Mouse (Mus musculus) kidney, embryonic 14.5 days (tissue): ENCODE measurements at regions not wholly inside any gene's neighbourhood (a gene's known extent, or its start where the extent isn't known, plus 50 kb on each side); places are given as distances from the start of the nearest gene placed in this dataset.

ENCODE experiments used
- ATAC-seq: fragments of 200-750 bp; cut with Nextera tagmentation; 2 replicates; pipeline ENCODE4 v1.8.0; 2017; ENCODE audit warnings: moderate number of reproducible peaks, mild to moderate bottlenecking, moderate TSS enrichment, moderate library complexity; ENCODE audit not compliant: low FRiP score, low TSS enrichment
- H3K27ac ChIP-seq: fragments of 300-500 bp; sonication (generic); 2 replicates; pipeline ENCODE4 v1.5.1; 2014; ENCODE audit warnings: low read depth, mild to moderate bottlenecking, low read length, moderate library complexity, mixed read lengths
- H3K27me3 ChIP-seq: fragments of 300-500 bp; sonication (generic); 2 replicates; pipeline ENCODE4 v1.6.1; 2014; ENCODE audit warnings: mild to moderate bottlenecking, low read length; ENCODE audit not compliant: control insufficient read depth, insufficient read depth
- H3K36me3 ChIP-seq: fragments of 300-500 bp; sonication (generic); 2 replicates; pipeline ENCODE4 v1.6.1; 2014; ENCODE audit warnings: low read length, mixed read lengths; ENCODE audit not compliant: control insufficient read depth, insufficient read depth
- H3K4me1 ChIP-seq: fragments of 300-500 bp; sonication (generic); 2 replicates; pipeline ENCODE4 v1.6.1; 2014; ENCODE audit warnings: low read length, mixed read lengths; ENCODE audit not compliant: control insufficient read depth, insufficient read depth
- H3K4me2 ChIP-seq: fragments of 300-500 bp; sonication (generic); replicated peaks from 2 replicates; pipeline ENCODE4 v1.6.1; 2014; ENCODE audit warnings: low read depth, mild to moderate bottlenecking, low read length
- H3K4me3 ChIP-seq: fragments of 300-500 bp; sonication (generic); 2 replicates; pipeline ENCODE4 v1.5.1; 2014; ENCODE audit warnings: mild to moderate bottlenecking, low read length
- H3K9ac ChIP-seq: fragments of 300-500 bp; sonication (generic); 2 replicates; pipeline ENCODE4 v1.6.1; 2014; ENCODE audit warnings: low read depth, mild to moderate bottlenecking, low read length, moderate library complexity
- H3K9me3 ChIP-seq: fragments of 300-500 bp; sonication (generic); 2 replicates; pipeline ENCODE4 v1.6.1; 2016; ENCODE audit warnings: low read length; ENCODE audit not compliant: control insufficient read depth
- WGBS: fragments of 180-500 bp; shearing (Covaris S2); extraction: QIAGEN DNeasy Blood & Tissue Kit; methylation state at CpG from one replicate; pipeline ENCODE4 v1.1.7; 2014; 5-methylcytosine and 5-hydroxymethylcytosine counted together

DNA sequence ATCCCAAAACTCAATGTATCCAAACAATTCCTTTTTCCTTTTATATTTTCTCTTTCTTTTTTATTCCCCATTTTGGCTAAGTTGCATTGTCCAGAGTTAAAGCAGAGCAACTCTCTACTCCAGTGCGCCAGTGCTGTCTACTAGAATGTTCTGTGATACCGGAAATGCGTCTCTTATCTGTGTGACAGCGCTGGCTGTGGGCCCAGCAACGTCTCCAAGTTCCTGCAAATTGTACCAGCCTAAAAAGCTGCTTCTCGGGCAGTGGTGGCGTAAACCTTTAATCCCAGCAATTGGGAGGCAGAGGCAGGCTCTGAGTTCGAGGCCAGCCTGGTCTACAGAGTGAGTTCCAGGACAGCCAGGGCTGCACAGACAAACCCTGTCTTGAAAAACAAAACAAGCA is 59.4 kb downstream of the Cox18 start:
- Histone ChIP-seq H3K4me2 (no peak overlapping the region), H3K9ac (no peak overlapping the region), H3K9me3 (no peaks in the 10 kb centered on the region), H3K4me1 (no peaks in the 10 kb centered on the region), H3K27ac (no peak overlapping the region), H3K4me3 (no peak overlapping the region), H3K27me3 (no peaks in the 10 kb centered on the region), H3K36me3 (no peaks in the 10 kb centered on the region)
- no peak for ATAC-seq
- 79% methylated on average over 8 of the region's 8 CpGs for WGBS

DNA sequence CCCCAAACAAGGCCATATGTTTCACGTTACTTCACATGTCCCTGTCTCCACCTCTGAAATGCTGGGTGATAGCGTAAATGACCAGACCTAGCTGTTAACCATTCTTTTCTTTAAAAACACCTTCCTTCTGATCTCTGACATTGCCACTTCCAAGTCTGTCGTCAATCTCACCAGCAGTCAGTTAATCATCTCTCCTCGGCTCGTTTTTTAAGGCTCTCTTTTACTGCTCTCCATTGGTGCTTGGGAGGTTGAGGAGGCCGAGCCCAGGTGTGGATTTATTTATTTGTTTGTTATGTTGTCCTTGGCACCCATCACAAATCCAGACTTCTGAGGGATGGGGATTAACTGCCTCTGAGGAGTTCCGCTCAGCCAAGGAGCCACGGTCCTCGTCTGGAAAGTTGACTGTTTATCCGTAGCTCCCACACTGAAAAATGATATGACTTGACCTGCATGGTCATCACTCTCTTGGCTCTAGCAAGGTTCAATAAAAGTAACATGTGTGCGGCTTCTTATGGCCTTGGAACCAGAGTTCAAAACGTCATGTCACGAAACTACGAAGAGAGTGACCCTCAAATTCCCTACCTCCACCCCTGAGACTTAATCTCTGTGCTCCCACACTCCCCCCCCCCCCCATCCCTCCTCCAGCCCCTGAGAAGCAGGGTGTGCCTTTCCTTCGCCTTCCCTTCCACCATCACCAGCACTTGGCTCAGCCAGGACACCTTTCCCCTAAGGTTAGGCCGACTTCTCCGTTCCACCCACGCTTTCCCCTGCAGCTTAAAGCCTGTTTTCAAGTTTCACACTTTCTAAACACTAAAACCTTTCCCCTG is 60.6 kb downstream of the Cox18 start:
- peak; percentile 82 for ATAC-seq
- H3K36me3 ChIP-seq: no peaks in the 10 kb centered on the region

DNA sequence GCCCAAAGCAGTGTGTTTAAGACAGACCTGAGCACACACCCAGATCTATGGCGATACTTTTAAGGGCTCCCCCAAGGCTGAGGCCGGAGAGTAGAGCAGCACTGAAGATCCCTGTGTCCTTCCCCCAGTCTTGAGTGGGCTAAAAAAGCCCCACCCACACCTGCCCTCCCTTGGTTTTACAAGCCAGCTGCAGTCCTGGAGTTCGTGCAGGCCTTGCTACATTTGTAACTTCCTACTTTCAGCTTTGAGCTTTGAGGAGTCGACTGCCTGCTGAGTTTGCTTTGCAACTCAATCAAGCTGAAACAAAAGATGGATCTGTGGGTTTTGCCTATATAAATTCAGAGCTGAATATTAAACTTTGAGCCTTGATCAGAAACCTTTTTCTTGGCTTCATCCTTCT is 63.5 kb downstream of the Cox18 start:
- Histone ChIP-seq H3K27ac (no peak overlapping the region), H3K4me3 (no peak overlapping the region), H3K36me3 (no peaks in the 10 kb centered on the region), H3K4me1 (no peaks in the 10 kb centered on the region), H3K9ac (no peak overlapping the region), H3K27me3 (no peaks in the 10 kb centered on the region), H3K4me2 (no peak overlapping the region), H3K9me3 (no peaks in the 10 kb centered on the region)
- ATAC-seq: no peak
- 61% methylated on average over 4 of the region's 4 CpGs for WGBS

More for the DNA sequence above, 60.6 kb downstream of the Cox18 start:
- no peak overlapping the region for H3K4me3 ChIP-seq
- no peak overlapping the region for H3K27ac ChIP-seq
- no peaks in the 10 kb centered on the region for H3K4me1 ChIP-seq
- H3K27me3 ChIP-seq: no peaks in the 10 kb centered on the region
- WGBS: 21% methylated on average over 18 of the region's 18 CpGs
- no peaks in the 10 kb centered on the region for H3K9me3 ChIP-seq
- no peak overlapping the region for H3K4me2 ChIP-seq
- H3K9ac ChIP-seq: no peak overlapping the region

DNA sequence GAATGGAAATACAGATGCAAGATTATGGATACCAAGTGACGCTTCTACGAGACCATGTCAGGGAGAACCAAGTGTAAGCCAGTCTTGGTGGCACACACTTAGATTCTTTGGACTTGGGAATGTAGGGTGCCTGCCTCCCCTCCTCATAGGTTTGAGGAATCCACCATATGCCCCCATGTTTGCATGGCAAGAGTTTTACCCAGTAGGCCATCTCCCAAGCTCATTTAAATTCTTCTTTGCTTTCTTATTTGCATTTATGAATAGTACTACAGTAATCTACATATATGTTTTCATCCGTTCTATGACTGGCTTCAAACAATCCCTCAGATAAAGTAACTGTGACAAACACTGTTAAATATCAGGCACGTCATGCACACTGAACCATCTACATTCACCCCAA is 67.3 kb downstream of the Cox18 start:
- no peak overlapping the region for H3K27ac ChIP-seq
- 94% methylated on average over 4 of the region's 4 CpGs for WGBS
- no peak for ATAC-seq
- no peaks in the 10 kb centered on the region for H3K9me3 ChIP-seq
- no peak overlapping the region for H3K9ac ChIP-seq
- H3K36me3 ChIP-seq: no peaks in the 10 kb centered on the region
- H3K4me3 ChIP-seq: no peak overlapping the region
- no peak overlapping the region for H3K4me2 ChIP-seq
- no peaks in the 10 kb centered on the region for H3K27me3 ChIP-seq
- H3K4me1 ChIP-seq: no peaks in the 10 kb centered on the region

DNA sequence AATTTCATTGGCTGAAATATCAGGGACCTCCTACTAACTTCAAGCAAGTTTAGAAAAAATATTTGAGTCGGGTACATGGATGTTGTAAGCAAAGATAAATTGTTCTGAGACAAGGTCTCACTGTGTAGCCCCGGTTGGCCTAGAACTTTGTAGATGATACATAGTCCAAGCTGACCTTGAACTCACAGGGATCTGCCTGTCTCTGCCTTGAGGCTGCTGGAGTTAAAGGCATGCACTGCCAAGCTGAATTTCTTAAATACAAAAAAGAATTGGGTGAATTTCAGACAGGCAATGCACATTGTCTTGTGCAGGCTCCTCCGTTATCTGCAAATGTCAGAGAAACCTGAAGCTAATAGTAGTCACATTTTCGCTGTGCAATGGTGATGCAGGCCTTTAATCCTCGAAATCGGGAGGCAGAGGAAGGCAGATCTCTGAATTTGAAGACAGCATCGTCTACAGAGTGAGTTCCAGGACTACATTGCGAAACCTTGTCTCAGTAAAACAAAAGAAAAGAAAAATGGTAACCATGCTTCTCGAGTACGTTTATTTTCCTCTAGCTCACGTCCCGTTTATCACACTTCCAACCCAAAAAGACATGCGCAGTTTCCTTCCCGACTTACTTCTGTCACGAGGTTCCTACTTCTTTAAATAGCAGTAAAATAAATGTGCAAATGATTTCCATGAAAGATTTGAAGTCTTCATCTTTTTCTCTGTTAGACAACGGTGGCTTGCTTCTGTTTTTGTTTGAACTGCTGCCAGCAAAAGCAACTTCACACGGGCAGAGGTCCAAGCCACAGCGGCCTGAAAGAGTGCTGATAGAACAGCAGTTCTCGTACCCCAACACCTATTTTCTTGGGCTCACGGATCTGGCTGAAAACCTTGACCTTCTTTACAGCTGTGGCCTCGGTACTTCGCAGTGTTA is 73.9 kb downstream of the Cox18 start:
- no peaks in the 10 kb centered on the region for H3K4me1 ChIP-seq
- H3K27me3 ChIP-seq: no peaks in the 10 kb centered on the region
- WGBS: 64% methylated on average over 22 of the region's 22 CpGs
- H3K9ac ChIP-seq: no peak overlapping the region
- H3K4me2 ChIP-seq: no peak overlapping the region
- H3K9me3 ChIP-seq: no peaks in the 10 kb centered on the region
- no peak overlapping the region for H3K27ac ChIP-seq
- ATAC-seq: peak; percentile 64; the same call in 1 of the 2 replicates
- H3K4me3 ChIP-seq: no peak overlapping the region
- no peaks in the 10 kb centered on the region for H3K36me3 ChIP-seq

DNA sequence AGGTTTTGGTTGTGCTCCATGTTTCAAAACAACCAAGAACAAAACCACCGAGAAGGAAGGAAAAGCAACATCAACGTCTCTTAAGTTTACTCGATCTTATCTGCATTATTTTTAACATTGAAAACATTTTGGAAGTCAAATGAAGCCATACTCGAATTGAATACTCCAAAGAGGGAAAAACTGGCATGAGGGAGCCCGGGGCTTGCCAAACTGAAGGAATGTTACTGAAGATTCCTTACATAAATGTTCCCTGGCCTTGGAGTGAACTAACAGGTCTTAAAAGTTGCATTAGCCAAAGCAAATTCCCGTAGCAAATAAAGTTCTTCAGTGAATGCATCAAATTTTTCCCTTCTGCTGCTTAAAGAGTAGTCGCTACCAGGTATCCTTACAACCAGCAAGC is 87.8 kb downstream of the Cox18 start:
- WGBS: 87% methylated on average over 7 of the region's 7 CpGs
- no peak overlapping the region for H3K27ac ChIP-seq
- H3K9me3 ChIP-seq: no peaks in the 10 kb centered on the region
- no peak overlapping the region for H3K9ac ChIP-seq
- no peak overlapping the region for H3K4me2 ChIP-seq
- no peaks in the 10 kb centered on the region for H3K36me3 ChIP-seq
- ATAC-seq: no peak
- no peaks in the 10 kb centered on the region for H3K27me3 ChIP-seq
- no peaks in the 10 kb centered on the region for H3K4me1 ChIP-seq
- H3K4me3 ChIP-seq: no peak overlapping the region

DNA sequence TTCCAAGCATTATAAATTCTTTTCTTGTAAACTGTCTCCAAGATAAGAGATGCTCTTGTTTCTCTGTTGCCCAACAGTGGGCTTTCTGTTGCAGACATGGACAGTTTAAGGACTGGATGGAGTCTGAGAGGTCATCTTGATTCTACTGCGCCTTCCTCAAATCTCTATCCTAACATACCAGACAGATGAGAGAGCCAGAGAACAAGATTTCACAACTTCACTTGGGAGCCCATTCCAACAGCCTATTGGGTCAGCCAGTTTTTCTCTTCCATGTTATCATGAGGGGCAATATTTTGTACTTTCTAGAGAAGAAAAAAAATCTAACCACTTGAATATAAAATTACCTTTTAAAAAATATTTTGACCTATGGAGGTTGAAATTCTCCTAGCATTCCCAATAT is 116.8 kb downstream of the Cox18 start:
- Histone ChIP-seq H3K4me1 (no peaks in the 10 kb centered on the region), H3K9ac (no peak overlapping the region), H3K4me3 (no peak overlapping the region), H3K36me3 (no peaks in the 10 kb centered on the region), H3K9me3 (no peaks in the 10 kb centered on the region), H3K27me3 (no peaks in the 10 kb centered on the region), H3K4me2 (no peak overlapping the region), H3K27ac (no peak overlapping the region)
- ATAC-seq: no peak
- WGBS: 100% methylated on average over 1 of the region's 1 CpGs

DNA sequence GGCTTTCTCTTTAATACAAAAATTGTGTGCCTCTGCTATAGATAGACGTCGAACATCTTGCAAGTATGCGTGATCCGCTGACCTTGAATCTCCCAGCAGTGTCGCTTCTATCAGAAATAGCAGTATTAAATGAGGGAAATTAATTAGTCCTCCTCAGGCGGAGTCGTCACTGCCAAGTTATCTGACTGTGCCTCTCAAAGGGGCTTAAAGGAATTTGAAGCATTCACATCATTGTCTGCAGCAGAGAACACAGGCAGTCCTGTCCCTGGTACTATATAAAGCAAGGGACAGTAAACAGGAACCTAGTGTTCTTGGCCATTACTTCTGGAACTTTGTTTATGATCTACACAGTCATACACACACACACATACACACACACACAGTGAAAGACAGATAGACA is 119.1 kb downstream of the Cox18 start:
- Histone ChIP-seq H3K9ac (no peak overlapping the region), H3K4me2 (no peak overlapping the region), H3K27ac (no peak overlapping the region), H3K9me3 (no peaks in the 10 kb centered on the region), H3K27me3 (no peaks in the 10 kb centered on the region), H3K4me1 (no peaks in the 10 kb centered on the region), H3K4me3 (no peak overlapping the region), H3K36me3 (no peaks in the 10 kb centered on the region)
- 70% methylated on average over 7 of the region's 7 CpGs for WGBS
- ATAC-seq: no peak

DNA sequence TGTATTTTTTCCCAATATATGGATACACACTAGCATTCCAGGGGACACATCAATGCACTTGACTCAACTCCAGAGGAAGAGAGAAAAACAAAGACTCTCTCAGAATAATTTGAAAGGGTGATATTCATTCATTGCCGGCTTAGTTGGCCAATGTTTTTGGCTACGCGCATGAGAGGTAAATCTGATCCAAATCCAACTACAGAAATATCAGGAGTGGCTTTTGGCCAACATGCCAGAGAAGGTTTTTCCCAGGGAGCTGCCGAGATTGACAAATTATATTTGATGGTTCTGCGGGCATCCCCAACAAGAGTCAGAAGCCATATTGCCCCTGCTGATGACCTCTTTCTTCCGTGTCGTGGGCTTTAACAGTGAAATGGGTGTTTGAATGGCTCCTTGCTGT is 135.3 kb downstream of the Cox18 start:
- no peak overlapping the region for H3K9ac ChIP-seq
- no peak for ATAC-seq
- H3K36me3 ChIP-seq: no peaks in the 10 kb centered on the region
- H3K9me3 ChIP-seq: no peaks in the 10 kb centered on the region
- H3K27ac ChIP-seq: no peak overlapping the region
- H3K4me3 ChIP-seq: no peak overlapping the region
- no peaks in the 10 kb centered on the region for H3K4me1 ChIP-seq
- H3K4me2 ChIP-seq: no peak overlapping the region
- WGBS: 91% methylated on average over 7 of the region's 7 CpGs
- no peaks in the 10 kb centered on the region for H3K27me3 ChIP-seq
